In the genomic region with DNA sequence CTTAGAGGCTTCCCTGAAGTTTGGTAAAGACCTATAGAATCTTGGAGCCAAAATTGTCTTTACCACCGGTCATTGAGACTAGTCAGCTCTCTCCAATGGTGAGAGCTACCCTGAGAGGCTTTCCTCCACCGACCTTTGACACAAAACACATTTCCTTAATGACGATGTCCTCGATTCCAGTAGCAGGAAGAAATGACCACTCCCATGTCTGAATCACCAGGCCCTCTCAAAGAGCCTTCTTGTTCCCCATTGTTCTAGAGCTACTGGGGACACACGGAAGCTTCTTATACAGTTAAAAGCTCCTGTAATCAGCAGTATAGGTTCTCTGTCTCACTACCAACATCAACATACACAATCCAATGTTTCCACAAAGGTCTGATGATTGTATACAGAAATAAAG, we compare ENCODE assay signal across 22 mouse cellular contexts. TPM values are rescaled to one million over a fixed set of nuclear protein-coding genes. Genes with fewer than 3 reads are reported as not detected.
A peak's percentile ranks its signal among the peaks of the same experiment; 100 is the strongest.
DNase-seq lines count a peak whose midpoint lies in the region; ATAC-seq and TF ChIP-seq lines count a peak whose summit lies in the region.
"Had no signal": no experiment of that assay in that cellular context is flagged by ENCODE, and none has a peak within 500 bp of the region (broad histone marks: within the 10 kb centered on the region; RNA-seq: fewer than 3 reads in every experiment).

No protein-coding gene starts in this region.

- H3K4me3 ChIP-seq in lung, postnatal 0 days (ENCODE audit: low read depth, low read length), result no peak overlapping the region
- no peak overlapping the region for H3K4me3 ChIP-seq in liver, embryonic 12.5 days
- H3K4me3 ChIP-seq: embryonic facial prominence, embryonic 12.5 days; embryonic facial prominence, embryonic 15.5 days; heart, adult 2 months; heart, embryonic 10.5 days; heart, embryonic 13.5 days; hindbrain, embryonic 12.5 days; hindbrain, embryonic 15.5 days had no signal

- 0 out of 2 replicates have a peak overlapping the region, but pooled peaks have one; percentile 0 for H3K27ac ChIP-seq in lung, postnatal 0 days (ENCODE audit: low read length)
- H3K27ac ChIP-seq in liver, embryonic 12.5 days, result no peak overlapping the region
- H3K27ac ChIP-seq: embryonic facial prominence, embryonic 12.5 days; embryonic facial prominence, embryonic 15.5 days; heart, adult 2 months; heart, embryonic 10.5 days; heart, embryonic 13.5 days; hindbrain, embryonic 12.5 days; hindbrain, embryonic 15.5 days had no signal

- no peak for TF ChIP-seq CTCF in lung, postnatal 0 days (IDR thresholded peaks at IDR 0.05)

- H3K4me2 ChIP-seq in lung, postnatal 0 days (replicated peaks; ENCODE audit: low read depth, low read length), result no peak overlapping the region
- H3K4me2 ChIP-seq in liver, embryonic 12.5 days, result no peak overlapping the region
- H3K4me2 ChIP-seq: embryonic facial prominence, embryonic 12.5 days; embryonic facial prominence, embryonic 15.5 days; heart, embryonic 13.5 days; hindbrain, embryonic 12.5 days; hindbrain, embryonic 15.5 days had no signal

- peak; percentile 71 for TF ChIP-seq EP300 in lung, postnatal 0 days (IDR thresholded peaks at IDR 0.05)

- peak; percentile 67 for ATAC-seq in lung, postnatal 0 days
- no peak for ATAC-seq in liver, embryonic 12.5 days
- ATAC-seq: CD4-positive, CD25-positive, alpha-beta regulatory T cell, adult 4 months; forebrain, embryonic 14.5 days had no signal

- no peaks in the 10 kb centered on the region for H3K27me3 ChIP-seq in lung, postnatal 0 days (replicated peaks; ENCODE audit: insufficient read depth, low read length)
- no peaks in the 10 kb centered on the region for H3K27me3 ChIP-seq in liver, embryonic 12.5 days (replicated peaks)
- H3K27me3 ChIP-seq: embryonic facial prominence, embryonic 12.5 days; embryonic facial prominence, embryonic 15.5 days; heart, embryonic 13.5 days; hindbrain, embryonic 12.5 days; hindbrain, embryonic 15.5 days had no signal

- no peak overlapping the region for H3K9ac ChIP-seq in lung, postnatal 0 days (replicated peaks; ENCODE audit: low read depth)
- no peak overlapping the region for H3K9ac ChIP-seq in liver, embryonic 12.5 days
- H3K9ac ChIP-seq: embryonic facial prominence, embryonic 12.5 days; embryonic facial prominence, embryonic 15.5 days; heart, embryonic 13.5 days; hindbrain, embryonic 12.5 days; hindbrain, embryonic 15.5 days had no signal

- no peaks in the 10 kb centered on the region for H3K36me3 ChIP-seq in lung, postnatal 0 days (ENCODE audit: insufficient read depth, low read length)
- no peaks in the 10 kb centered on the region for H3K36me3 ChIP-seq in liver, embryonic 12.5 days
- H3K36me3 ChIP-seq: embryonic facial prominence, embryonic 12.5 days; embryonic facial prominence, embryonic 15.5 days; heart, embryonic 10.5 days; heart, embryonic 13.5 days; hindbrain, embryonic 12.5 days; hindbrain, embryonic 15.5 days had no signal

- peak; percentile 61 for DNase-seq in lung, postnatal 0 days (ENCODE audit: low spot score)
- no peak for DNase-seq in lung, postnatal 4 days
- peak; percentile 53 for DNase-seq in lung, postnatal 36 days
- no peak for DNase-seq in lung, postnatal 14 days
- peak; percentile 76 for DNase-seq in large intestine, adult 2 months (ENCODE audit: low read depth, low spot score)
- DNase-seq in embryo, embryonic 11 days, result no peak
- DNase-seq: adrenal gland, adult 2 months; adrenal gland, postnatal 14 days; cerebellum, adult 8-10 months; cerebellum, postnatal 10 days; cerebellum, postnatal 36 days; gastrocnemius, postnatal 25 days; heart, adult 2 months had no signal

- WGBS in lung, postnatal 0 days, result 49% methylated on average over 5 of the region's 5 CpGs
- WGBS in large intestine, adult 2 months, result 18% methylated on average over 5 of the region's 5 CpGs
- 53% methylated on average over 5 of the region's 5 CpGs for WGBS in liver, embryonic 12.5 days (ENCODE audit: insufficient replicate concordance)

- H3K4me1 ChIP-seq in lung, postnatal 0 days (ENCODE audit: insufficient read depth, low read depth, low read length), result no peaks in the 10 kb centered on the region; the same call in 1 of the 2 replicates
- H3K4me1 ChIP-seq in liver, embryonic 12.5 days, result no peaks in the 10 kb centered on the region
- H3K4me1 ChIP-seq: embryonic facial prominence, embryonic 12.5 days; embryonic facial prominence, embryonic 15.5 days; heart, embryonic 10.5 days; hindbrain, embryonic 12.5 days; hindbrain, embryonic 15.5 days had no signal

- H3K9me3 ChIP-seq in lung, postnatal 0 days (ENCODE audit: low read length), result no peaks in the 10 kb centered on the region
- no peaks in the 10 kb centered on the region for H3K9me3 ChIP-seq in liver, embryonic 12.5 days (replicated peaks)
- H3K9me3 ChIP-seq: embryonic facial prominence, embryonic 12.5 days; embryonic facial prominence, embryonic 15.5 days; heart, embryonic 10.5 days; heart, embryonic 13.5 days; hindbrain, embryonic 12.5 days; hindbrain, embryonic 15.5 days had no signal

RNA-seq across cellular contexts. Expression of gene Abhd17c, which starts 36.5 kb away (rescaled TPM):
- 91.3 and 104 TPM in 2 replicates for polyA plus RNA-seq in lung, postnatal 0 days (2015; fragmentation: Nextera tagmentation; extraction: Ambion mirVana)
- polyA plus RNA-seq in large intestine, adult 2 months (2012; rRNA removed), result 115 and 123 TPM in 2 replicates
- polyA plus RNA-seq in liver, embryonic 12.5 days (2016; fragmentation: Nextera tagmentation; extraction: Ambion mirVana), result 44.9 and 45.4 TPM in 2 replicates

Comparison
In these comparisons a context has a peak if more than half of its experiments do, and no peak if none do; other contexts are left out.
1. DNase-seq: peak in lung, postnatal 0 days (single experiment), lung, postnatal 36 days (single experiment) and large intestine, adult 2 months (single experiment); none in lung, postnatal 4 days (0 of 2), lung, postnatal 14 days (single experiment) and embryo, embryonic 11 days (single experiment).